Mouse (Mus musculus): ENCODE results near the gene Cd2. TPM values are rescaled to one million over a fixed set of nuclear protein-coding genes. Genes with fewer than 3 reads are reported as not detected.

The Cd2 gene
- total RNA-seq, 1 experiment, result 0.62 TPM

- DNase-seq (ENCODE audit: low read depth, low spot score), result no peak
- TF ChIP-seq HCFC1 (IDR thresholded peaks at IDR 0.05; ENCODE audit: borderline replicate concordance, insufficient read depth, low read length) (no peak), ZC3H11A (IDR thresholded peaks at IDR 0.05; ENCODE audit: borderline replicate concordance, low read depth, low read length) (no peak), CHD2 (IDR thresholded peaks at IDR 0.05; ENCODE audit: low read depth, low read length) (no peak), ZNF384 (IDR thresholded peaks at IDR 0.05; ENCODE audit: low read depth, low read length) (no peak), MAFK (IDR thresholded peaks at IDR 0.05; ENCODE audit: insufficient read depth, low read depth, low read length) (no peak)
- no peak overlapping the region for H3K27ac ChIP-seq (ENCODE audit: insufficient read depth, low read depth, low read length, poor library complexity, severe bottlenecking)
- H3K4me1 ChIP-seq (ENCODE audit: control insufficient read depth in 2 of 2, insufficient read depth in 2 of 2, low read length in 2 of 2, poor library complexity in 1 of 2), result no peaks in the 10 kb centered on the region
- no peaks in the 10 kb centered on the region for H3K9me3 ChIP-seq (ENCODE audit: control insufficient read depth, insufficient read depth, low read depth, low read length)
- H3K36me3 ChIP-seq (ENCODE audit: control insufficient read depth, insufficient read depth, low read length, poor library complexity, severe bottlenecking), result no peaks in the 10 kb centered on the region
- no peak overlapping the region for H3K4me3 ChIP-seq (ENCODE audit: insufficient read depth in 1 of 2, low read depth in 1 of 2, low read length in 2 of 2, poor library complexity in 1 of 2, severe bottlenecking in 1 of 2)
- H3K9ac ChIP-seq (ENCODE audit: insufficient read depth, low read depth, low read length, poor library complexity, severe bottlenecking), result no peak overlapping the region
- in situ Hi-C loops (cut with MboI; ENCODE audit: low sequenced_read_pairs in 2 of 2, unreplicated experiment in 2 of 2), result no loop called here
Observed at GRCm38 (mm10) chr3:101240859-101241258, 46.9 kb downstream of the Cd2 start.

DNA sequence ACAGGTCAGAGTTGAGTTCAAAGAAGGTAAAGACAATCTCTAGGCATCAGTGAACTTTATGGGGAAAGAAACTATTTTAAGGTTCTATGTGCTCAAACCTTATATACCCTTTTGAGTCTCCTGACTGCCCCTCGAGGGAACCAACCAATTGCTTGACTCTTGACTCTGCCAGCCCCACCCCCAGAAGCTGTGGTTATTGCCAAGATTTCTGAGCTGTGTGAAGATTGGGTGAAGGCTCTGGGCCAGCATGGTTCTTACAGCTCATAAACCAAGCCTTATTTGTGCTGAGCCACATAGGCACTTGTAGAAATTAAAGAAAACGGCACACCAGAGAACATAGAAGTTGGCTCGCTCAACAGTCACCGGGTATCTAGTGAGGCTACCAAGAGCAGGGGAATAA lies 48.5 kb downstream of the Cd2 start:
- no peaks in the 10 kb centered on the region for H3K9me3 ChIP-seq (ENCODE audit: control insufficient read depth, insufficient read depth, low read depth, low read length)
- in situ Hi-C loops (cut with MboI; ENCODE audit: low sequenced_read_pairs in 2 of 2, unreplicated experiment in 2 of 2), result no loop called here
- no peak for DNase-seq (ENCODE audit: low read depth, low spot score)
- H3K4me1 ChIP-seq (ENCODE audit: control insufficient read depth in 2 of 2, insufficient read depth in 2 of 2, low read length in 2 of 2, poor library complexity in 1 of 2), result no peaks in the 10 kb centered on the region
- no peak overlapping the region for H3K27ac ChIP-seq (ENCODE audit: insufficient read depth, low read depth, low read length, poor library complexity, severe bottlenecking)
- no peak overlapping the region for H3K4me3 ChIP-seq (ENCODE audit: insufficient read depth in 1 of 2, low read depth in 1 of 2, low read length in 2 of 2, poor library complexity in 1 of 2, severe bottlenecking in 1 of 2)
- no peak overlapping the region for H3K9ac ChIP-seq (ENCODE audit: insufficient read depth, low read depth, low read length, poor library complexity, severe bottlenecking)
- H3K36me3 ChIP-seq (ENCODE audit: control insufficient read depth, insufficient read depth, low read length, poor library complexity, severe bottlenecking), result no peaks in the 10 kb centered on the region
- TF ChIP-seq HCFC1 (IDR thresholded peaks at IDR 0.05; ENCODE audit: borderline replicate concordance, insufficient read depth, low read length), result no peak
- no peak for TF ChIP-seq CHD2 (IDR thresholded peaks at IDR 0.05; ENCODE audit: low read depth, low read length)
- no peak for TF ChIP-seq ZC3H11A (IDR thresholded peaks at IDR 0.05; ENCODE audit: borderline replicate concordance, low read depth, low read length)
- no peak for TF ChIP-seq MAFK (IDR thresholded peaks at IDR 0.05; ENCODE audit: insufficient read depth, low read depth, low read length)
- TF ChIP-seq ZNF384 (IDR thresholded peaks at IDR 0.05; ENCODE audit: low read depth, low read length), result no peak

GRCm38 (mm10) chr3:101238695-101239094 lies 49.0 kb downstream of the Cd2 start:
- H3K36me3 ChIP-seq (ENCODE audit: control insufficient read depth, insufficient read depth, low read length, poor library complexity, severe bottlenecking), result no peaks in the 10 kb centered on the region
- TF ChIP-seq ZC3H11A (IDR thresholded peaks at IDR 0.05; ENCODE audit: borderline replicate concordance, low read depth, low read length), result no peak
- TF ChIP-seq CHD2 (IDR thresholded peaks at IDR 0.05; ENCODE audit: low read depth, low read length), result no peak
- no peak for TF ChIP-seq HCFC1 (IDR thresholded peaks at IDR 0.05; ENCODE audit: borderline replicate concordance, insufficient read depth, low read length)
- TF ChIP-seq MAFK (IDR thresholded peaks at IDR 0.05; ENCODE audit: insufficient read depth, low read depth, low read length), result no peak
- TF ChIP-seq ZNF384 (IDR thresholded peaks at IDR 0.05; ENCODE audit: low read depth, low read length), result no peak
- H3K9me3 ChIP-seq (ENCODE audit: control insufficient read depth, insufficient read depth, low read depth, low read length), result no peaks in the 10 kb centered on the region
- no peaks in the 10 kb centered on the region for H3K4me1 ChIP-seq (ENCODE audit: control insufficient read depth in 2 of 2, insufficient read depth in 2 of 2, low read length in 2 of 2, poor library complexity in 1 of 2)
- in situ Hi-C loops (cut with MboI; ENCODE audit: low sequenced_read_pairs in 2 of 2, unreplicated experiment in 2 of 2), result no loop called here
- no peak overlapping the region for H3K9ac ChIP-seq (ENCODE audit: insufficient read depth, low read depth, low read length, poor library complexity, severe bottlenecking)
- no peak overlapping the region for H3K4me3 ChIP-seq (ENCODE audit: insufficient read depth in 1 of 2, low read depth in 1 of 2, low read length in 2 of 2, poor library complexity in 1 of 2, severe bottlenecking in 1 of 2)
- no peak overlapping the region for H3K27ac ChIP-seq (ENCODE audit: insufficient read depth, low read depth, low read length, poor library complexity, severe bottlenecking)
- DNase-seq (ENCODE audit: low read depth, low spot score), result no peak

DNA sequence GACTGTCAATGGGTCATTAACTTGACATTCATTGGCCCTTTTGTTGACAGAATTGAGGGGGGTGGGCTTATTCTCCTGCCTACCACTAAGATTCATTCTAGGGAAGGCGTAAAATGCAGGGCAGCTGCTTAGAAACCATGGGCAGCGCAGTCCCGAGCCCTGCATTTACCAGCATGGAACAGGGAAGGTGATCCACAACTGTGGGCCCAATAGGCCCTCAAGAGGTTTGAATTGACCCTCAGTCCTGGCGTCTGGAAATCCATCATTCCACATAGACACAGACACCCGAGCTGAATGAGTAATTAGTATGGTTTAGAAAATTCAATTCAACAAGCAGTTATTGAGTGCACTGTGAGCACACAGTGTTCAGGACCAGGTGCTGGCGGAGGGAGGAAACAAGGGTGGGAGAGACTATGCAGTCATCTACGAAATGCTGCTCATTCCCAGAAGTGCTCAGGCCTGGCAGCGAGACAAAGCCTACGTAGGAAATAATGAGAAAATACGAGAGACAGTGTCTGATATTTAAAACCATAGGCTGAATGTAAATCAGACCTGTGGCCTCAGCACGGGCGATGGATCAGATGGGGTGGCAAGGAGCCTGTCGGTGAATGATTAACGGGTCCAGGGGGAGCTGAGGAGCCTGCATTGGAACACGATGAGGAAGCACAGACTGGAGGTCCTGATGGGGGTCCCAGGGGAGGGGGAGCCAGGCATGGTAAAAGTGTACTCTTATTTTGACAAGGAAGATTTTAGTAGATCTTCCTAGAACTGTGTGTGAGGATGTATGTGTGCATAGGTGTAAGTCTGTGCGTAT lies 50.5 kb downstream of the Cd2 start:
- DNase-seq (ENCODE audit: low read depth, low spot score), result no peak

More for the DNA sequence above, 50.5 kb downstream of the Cd2 start:
- TF ChIP-seq ZNF384 (IDR thresholded peaks at IDR 0.05; ENCODE audit: low read depth, low read length), result no peak
- no peak for TF ChIP-seq MAFK (IDR thresholded peaks at IDR 0.05; ENCODE audit: insufficient read depth, low read depth, low read length)
- TF ChIP-seq ZC3H11A (IDR thresholded peaks at IDR 0.05; ENCODE audit: borderline replicate concordance, low read depth, low read length), result no peak
- TF ChIP-seq HCFC1 (IDR thresholded peaks at IDR 0.05; ENCODE audit: borderline replicate concordance, insufficient read depth, low read length), result no peak
- TF ChIP-seq CHD2 (IDR thresholded peaks at IDR 0.05; ENCODE audit: low read depth, low read length), result no peak
- in situ Hi-C loops (cut with MboI; ENCODE audit: low sequenced_read_pairs in 2 of 2, unreplicated experiment in 2 of 2), result no loop called here
- Histone ChIP-seq H3K4me3 (ENCODE audit: insufficient read depth in 1 of 2, low read depth in 1 of 2, low read length in 2 of 2, poor library complexity in 1 of 2, severe bottlenecking in 1 of 2) (no peak overlapping the region), H3K36me3 (ENCODE audit: control insufficient read depth, insufficient read depth, low read length, poor library complexity, severe bottlenecking) (no peaks in the 10 kb centered on the region), H3K27ac (ENCODE audit: insufficient read depth, low read depth, low read length, poor library complexity, severe bottlenecking) (no peak overlapping the region), H3K4me1 (ENCODE audit: control insufficient read depth in 2 of 2, insufficient read depth in 2 of 2, low read length in 2 of 2, poor library complexity in 1 of 2) (peaks cover 0 to 1% of the 10 kb centered on the region in 2 experiments; a peak in 1 of 4 replicates), H3K9me3 (ENCODE audit: control insufficient read depth, insufficient read depth, low read depth, low read length) (no peaks in the 10 kb centered on the region), H3K9ac (ENCODE audit: insufficient read depth, low read depth, low read length, poor library complexity, severe bottlenecking) (no peak overlapping the region)

All from ES-E14 (cell line).